Mouse (Mus musculus): Measurements from ENCODE around the gene C130032M10Rik.

- no peak for TF ChIP-seq GATA1 (IDR thresholded peaks at IDR 0.05; ENCODE audit: borderline replicate concordance, low read length)
- no peak for TF ChIP-seq FLI1 (IDR thresholded peaks at IDR 0.05; ENCODE audit: low read length)
Observed at GRCm38 (mm10) chr9:114501111-114501510, 14.4 kb upstream of the C130032M10Rik start.

All from megakaryocyte, embryonic 14.5 days (primary cell).